In genomic region chr7:79466053-79466901, GRCm38 (mm10) we compare ENCODE assay signal across 8 mouse cellular contexts. TPM values are rescaled to one million over a fixed set of nuclear protein-coding genes. Genes with fewer than 3 reads are reported as not detected.
DNase-seq lines count a peak whose midpoint lies in the region; ATAC-seq and TF ChIP-seq lines count a peak whose summit lies in the region.

TSS of gene Polg (minus strand) at chr7:79466362.

- H3K27me3 ChIP-seq in G1E (ENCODE audit: insufficient read depth, low read length) = no peaks in the 10 kb centered on the region
- no peaks in the 10 kb centered on the region for H3K27me3 ChIP-seq in forebrain, embryonic 16.5 days (replicated peaks; ENCODE audit: control insufficient read depth, insufficient read depth, low read length)
- no peaks in the 10 kb centered on the region for H3K27me3 ChIP-seq in lung, embryonic 14.5 days (ENCODE audit: insufficient read depth, low read length)
- H3K27me3 ChIP-seq in thymus, adult 2 months (ENCODE audit: control insufficient read depth, insufficient read depth, low read length) = no peaks in the 10 kb centered on the region

- TF ChIP-seq CTCF in G1E (IDR thresholded peaks at IDR 0.05; ENCODE audit: low read depth, low read length) = no peak
- TF ChIP-seq CTCF in layer of hippocampus, adult 2 months (conservative IDR thresholded peaks at IDR 0.05) = peak; percentile 27; the same call in 1 of the 2 replicates
- TF ChIP-seq CTCF in lung, embryonic 14.5 days (IDR thresholded peaks at IDR 0.05; ENCODE audit: low read depth) = no peak
- no peak for TF ChIP-seq CTCF in olfactory bulb, adult 2 months (IDR thresholded peaks at IDR 0.05; ENCODE audit: insufficient read depth, low read depth, low read length)
- TF ChIP-seq CTCF in thymus, adult 2 months (IDR thresholded peaks at IDR 0.05; ENCODE audit: borderline replicate concordance, control insufficient read depth, extremely low read depth, insufficient read depth, low read length, poor library complexity) = peak; percentile 17; the same call in 1 of the 2 replicates

- H3K9me3 ChIP-seq in G1E (replicated peaks) = no peaks in the 10 kb centered on the region
- H3K9me3 ChIP-seq in forebrain, embryonic 16.5 days (ENCODE audit: control insufficient read depth, low read length) = no peaks in the 10 kb centered on the region
- H3K9me3 ChIP-seq in lung, embryonic 14.5 days (ENCODE audit: low read depth, low read length) = no peaks in the 10 kb centered on the region

- peak; percentile 86 for ATAC-seq in G1E (ENCODE audit: extremely low read depth, insufficient number of reproducible peaks, low FRiP score, poor library complexity, severe bottlenecking)
- ATAC-seq in forebrain, embryonic 16.5 days = peak; percentile 98
- ATAC-seq in lung, embryonic 14.5 days (ENCODE audit: insufficient read depth) = peak; percentile 95

- H3K4me2 ChIP-seq in forebrain, embryonic 16.5 days (ENCODE audit: low read length) = peak within 1 kb of the TSS; percentile 64
- peak within 1 kb of the TSS; percentile 90 for H3K4me2 ChIP-seq in lung, embryonic 14.5 days

- WGBS in forebrain, embryonic 16.5 days = under 1% methylated on average over 76 of the region's 76 CpGs
- WGBS in lung, embryonic 14.5 days = under 1% methylated on average over 76 of the region's 76 CpGs
- under 1% methylated on average over 75 of the region's 76 CpGs for WGBS in olfactory bulb, adult 2 months
- under 1% methylated on average over 76 of the region's 76 CpGs for whole genome bisulfite sequencing in thymus, adult 2 months

- DNase-seq in G1E (ENCODE audit: low spot score) = peak; percentile 98
- peak; percentile 98 to 100 for DNase-seq in cerebellum, adult 18-20 months
- peak; percentile 100 for DNase-seq in heart, postnatal 36 days
- DNase-seq in layer of hippocampus, adult 2 months (ENCODE audit: low spot score in 2 of 2) = peak; percentile 99 to 100
- DNase-seq in lung, embryonic 14.5 days = peak; percentile 99
- peak; percentile 95 for DNase-seq in thymus, adult 2 months

- peak within 1 kb of the TSS; percentile 84 for H3K27ac ChIP-seq in forebrain, embryonic 16.5 days (ENCODE audit: low read length)
- H3K27ac ChIP-seq in layer of hippocampus, adult 2 months = peak within 1 kb of the TSS; percentile 92
- peak within 1 kb of the TSS; percentile 86 for H3K27ac ChIP-seq in lung, embryonic 14.5 days (ENCODE audit: low read depth)
- H3K27ac ChIP-seq in olfactory bulb, adult 2 months (ENCODE audit: insufficient read depth, low read depth, low read length) = peak within 1 kb of the TSS; percentile 24
- peak within 1 kb of the TSS; percentile 13 for H3K27ac ChIP-seq in thymus, adult 2 months (ENCODE audit: control insufficient read depth, insufficient read depth, low read length)

- intact Hi-C loops in heart, postnatal 36 days (cut with DNase I) = loop anchor here (5.0 to 10.0 kb wide), 4 partner anchors 74 to 221 kb away; partner anchors contain the start of genes Abhd2 and Fanci

- peaks cover 78% of the 10 kb centered on the region for H3K4me1 ChIP-seq in G1E (ENCODE audit: insufficient read depth, low read depth, low read length)
- H3K4me1 ChIP-seq in forebrain, embryonic 16.5 days (replicated peaks; ENCODE audit: control insufficient read depth, insufficient read depth, low read length) = peaks cover 30% of the 10 kb centered on the region
- peaks cover 12% of the 10 kb centered on the region for H3K4me1 ChIP-seq in lung, embryonic 14.5 days (ENCODE audit: insufficient read depth)
- H3K4me1 ChIP-seq in olfactory bulb, adult 2 months (ENCODE audit: control insufficient read depth, insufficient read depth, low read length) = peaks cover 31% of the 10 kb centered on the region
- H3K4me1 ChIP-seq in thymus, adult 2 months (replicated peaks; ENCODE audit: control insufficient read depth, insufficient read depth, low read length) = peaks cover 30% of the 10 kb centered on the region

- peak; percentile 90 for TF ChIP-seq POLR2A in olfactory bulb, adult 2 months (IDR thresholded peaks at IDR 0.05; ENCODE audit: insufficient read depth, low read depth, low read length)
- TF ChIP-seq POLR2A in thymus, adult 2 months (IDR thresholded peaks at IDR 0.05; ENCODE audit: control insufficient read depth, extremely low read depth, insufficient read depth, low read length, poor library complexity) = peak; percentile 69

- H3K4me3 ChIP-seq in G1E (ENCODE audit: low read depth, low read length) = peak within 1 kb of the TSS; percentile 85
- H3K4me3 ChIP-seq in forebrain, embryonic 16.5 days (replicated peaks; ENCODE audit: low read length) = peak within 1 kb of the TSS; percentile 87
- peak within 1 kb of the TSS; percentile 85 for H3K4me3 ChIP-seq in layer of hippocampus, adult 2 months
- H3K4me3 ChIP-seq in lung, embryonic 14.5 days (ENCODE audit: low read depth, low read length) = peak within 1 kb of the TSS; percentile 90
- peak within 1 kb of the TSS; percentile 79 for H3K4me3 ChIP-seq in olfactory bulb, adult 2 months (ENCODE audit: insufficient read depth, low read depth, low read length)
- peak within 1 kb of the TSS; percentile 82 for H3K4me3 ChIP-seq in thymus, adult 2 months (ENCODE audit: control insufficient read depth, insufficient read depth, low read length)

- peaks cover 35% of the 10 kb centered on the region for H3K36me3 ChIP-seq in G1E (replicated peaks)
- peaks cover 6% of the 10 kb centered on the region for H3K36me3 ChIP-seq in forebrain, embryonic 16.5 days (ENCODE audit: control insufficient read depth, insufficient read depth)
- peaks cover 27% of the 10 kb centered on the region for H3K36me3 ChIP-seq in lung, embryonic 14.5 days (ENCODE audit: insufficient read depth)
- H3K36me3 ChIP-seq in thymus, adult 2 months (ENCODE audit: control insufficient read depth, insufficient read depth, low read length) = peaks cover 11% of the 10 kb centered on the region

- peak within 1 kb of the TSS; percentile 83 for H3K9ac ChIP-seq in forebrain, embryonic 16.5 days (replicated peaks; ENCODE audit: low read depth, low read length)
- H3K9ac ChIP-seq in lung, embryonic 14.5 days = peak within 1 kb of the TSS; percentile 89

RNA-seq across cellular contexts. Expression of gene Polg, which starts in this region (rescaled TPM):
- total RNA-seq in G1E (2014; fragmentation: Nextera tagmentation) = 40.6 and 42.5 TPM in 2 replicates
- 140 and 152 TPM in 2 replicates for total RNA-seq in G1E (2017)
- polyA plus RNA-seq in G1E (2012) = 87.4 and 92.9 TPM in 2 replicates
- polyA plus RNA-seq in forebrain, embryonic 16.5 days (2015; fragmentation: Nextera tagmentation; extraction: Ambion mirVana) = 29.5 and 34.6 TPM in 2 replicates
- 10 to 100 TPM; 58.9 to 60.7 TPM for total RNA-seq in heart, postnatal 36 days (2021)
- 100 to 1,000 TPM in 1 of 2 experiments, 10 to 100 TPM in 1; 76.5 to 101 TPM for total RNA-seq in layer of hippocampus, adult 2 months (2021)
- polyA plus RNA-seq in lung, embryonic 14.5 days (2014; fragmentation: Nextera tagmentation; extraction: Ambion mirVana) = 53.9 and 65.0 TPM in 2 replicates
- polyA plus RNA-seq in olfactory bulb, adult 2 months (2012; ENCODE audit: insufficient read depth, insufficient read length, low replicate concordance, missing spikeins) = 134 TPM in 1 of 2 replicates, not detected in the other
- polyA plus RNA-seq in thymus, adult 2 months (2012; rRNA removed) = 152 and 164 TPM in 2 replicates

Comparison
In these comparisons a context has a peak if more than half of its experiments do, and no peak if none do; other contexts are left out.
1. Peak in every context shown above with its lines: DNase-seq, ATAC-seq, H3K4me3 ChIP-seq and H3K27ac ChIP-seq.
2. CTCF ChIP-seq: peak in layer of hippocampus, adult 2 months (single experiment) and thymus, adult 2 months (single experiment); none in G1E (single experiment), lung, embryonic 14.5 days (single experiment) and olfactory bulb, adult 2 months (single experiment).
3. H3K27ac ChIP-seq: peak in every context shown above with its lines; median percentile 92 in layer of hippocampus, adult 2 months; 86 in lung, embryonic 14.5 days; 84 in forebrain, embryonic 16.5 days; 24 in olfactory bulb, adult 2 months; 13 in thymus, adult 2 months.